In genomic region chr10:33735251-33735650, GRCm38 (mm10) we compare ENCODE assay signal across 20 mouse cellular contexts. TPM values are rescaled to one million over a fixed set of nuclear protein-coding genes. Genes with fewer than 3 reads are reported as not detected.
"Had no signal": no experiment of that assay in that cellular context is flagged by ENCODE, and none has a peak within 500 bp of the region (broad histone marks: within the 10 kb centered on the region; RNA-seq: fewer than 3 reads in every experiment).

No protein-coding gene starts in this region.

RNA-seq across cellular contexts. Expression of gene Sult3a2, which starts 51.3 kb away (rescaled TPM):
- polyA plus RNA-seq: cerebellum, adult 2 months; cortical plate, adult 2 months; embryonic facial prominence, embryonic 10.5 days; embryonic facial prominence, embryonic 11.5 days; embryonic facial prominence, embryonic 12.5 days; embryonic facial prominence, embryonic 13.5 days; embryonic facial prominence, embryonic 14.5 days; embryonic facial prominence, embryonic 15.5 days; erythroblast, embryonic 14.5 days; forebrain, embryonic 10.5 days; forebrain, embryonic 11.5 days; forebrain, embryonic 12.5 days; forebrain, embryonic 13.5 days; forebrain, embryonic 14.5 days; forebrain, embryonic 15.5 days; forebrain, embryonic 16.5 days; forebrain, postnatal 0 days; frontal cortex, adult 2 months; gonadal fat pad, adult 2 months; heart, adult 2 months had no signal
